Mouse (Mus musculus): Measurements from ENCODE around the gene Pdcd6ip. TPM values are rescaled to one million over a fixed set of nuclear protein-coding genes. Genes with fewer than 3 reads are reported as not detected.
"Not testable (repeated sequence)": the region's sequence is repeated elsewhere in the genome, so short reads cannot be mapped to it uniquely, and the experiment has no call there.

Gene Pdcd6ip
- polyA plus RNA-seq, 1 experiment from 2014 or later = 41.3 TPM

GRCm38 (mm10) chr9:113738021-113738420 is 30.0 kb upstream of the Pdcd6ip start:
- ATAC-seq (ENCODE audit: low FRiP score, low TSS enrichment) = no peak
- Histone ChIP-seq H3K9me3 (ENCODE audit: control insufficient read depth, low read length) (no peaks in the 10 kb centered on the region), H3K27me3 (ENCODE audit: control insufficient read depth, insufficient read depth, low read length) (no peaks in the 10 kb centered on the region), H3K36me3 (ENCODE audit: control insufficient read depth, insufficient read depth, low read length) (no peaks in the 10 kb centered on the region), H3K4me1 (ENCODE audit: control insufficient read depth, insufficient read depth, low read length) (0 out of 2 replicates have a peak, but pooled peaks cover 4% of the 10 kb centered on the region), H3K9ac (replicated peaks; ENCODE audit: low read length) (no peak overlapping the region), H3K4me3 (replicated peaks; ENCODE audit: low read depth, low read length) (no peak overlapping the region), H3K4me2 (ENCODE audit: low read length) (no peak overlapping the region), H3K27ac (replicated peaks; ENCODE audit: low read depth, low read length) (no peak overlapping the region)
- 79% methylated on average over 9 of the region's 9 CpGs for WGBS
- DNase-seq = no peak

DNA sequence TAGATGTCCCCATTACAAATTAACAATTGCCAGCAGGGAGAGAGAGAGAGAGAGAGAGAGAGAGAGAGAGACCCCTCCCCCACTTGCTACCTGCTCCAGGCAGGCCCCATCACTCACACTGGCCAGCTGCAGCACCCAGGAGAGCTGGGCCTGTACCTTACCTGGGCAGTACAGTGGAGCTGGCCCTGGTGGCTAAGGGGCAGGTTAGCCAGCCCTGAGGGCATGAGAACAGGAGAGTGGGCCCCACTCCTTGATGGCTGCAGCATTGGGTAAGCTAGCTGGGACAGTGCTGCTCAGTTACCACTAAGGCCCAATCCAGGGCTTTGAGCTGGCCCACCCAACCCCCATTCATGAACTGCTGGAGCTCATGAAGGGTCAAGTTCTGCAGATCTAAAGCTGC is 27.9 kb upstream of the Pdcd6ip start:
- DNase-seq (no peak), ATAC-seq (ENCODE audit: low FRiP score, low TSS enrichment) (no peak)
- Histone ChIP-seq H3K36me3 (ENCODE audit: control insufficient read depth, insufficient read depth, low read length) (no peaks in the 10 kb centered on the region), H3K27ac (replicated peaks; ENCODE audit: low read depth, low read length) (no peak overlapping the region), H3K9ac (replicated peaks; ENCODE audit: low read length) (no peak overlapping the region), H3K4me3 (replicated peaks; ENCODE audit: low read depth, low read length) (no peak overlapping the region), H3K4me2 (ENCODE audit: low read length) (no peak overlapping the region), H3K4me1 (ENCODE audit: control insufficient read depth, insufficient read depth, low read length) (0 out of 2 replicates have a peak, but pooled peaks cover 4% of the 10 kb centered on the region), H3K27me3 (ENCODE audit: control insufficient read depth, insufficient read depth, low read length) (no peaks in the 10 kb centered on the region), H3K9me3 (ENCODE audit: control insufficient read depth, low read length) (no peaks in the 10 kb centered on the region)

- Histone ChIP-seq H3K27ac (replicated peaks; ENCODE audit: low read depth, low read length) (no peak overlapping the region), H3K4me1 (ENCODE audit: control insufficient read depth, insufficient read depth, low read length) (no peaks in the 10 kb centered on the region), H3K4me3 (replicated peaks; ENCODE audit: low read depth, low read length) (no peak overlapping the region), H3K4me2 (ENCODE audit: low read length) (no peak overlapping the region), H3K9me3 (ENCODE audit: control insufficient read depth, low read length) (no peaks in the 10 kb centered on the region), H3K36me3 (ENCODE audit: control insufficient read depth, insufficient read depth, low read length) (no peaks in the 10 kb centered on the region), H3K9ac (replicated peaks; ENCODE audit: low read length) (no peak overlapping the region), H3K27me3 (ENCODE audit: control insufficient read depth, insufficient read depth, low read length) (no peaks in the 10 kb centered on the region)
- DNase-seq (no peak), ATAC-seq (ENCODE audit: low FRiP score, low TSS enrichment) (no peak)
- WGBS = 90% methylated on average over 3 of the region's 3 CpGs
Measured at GRCm38 (mm10) chr9:113731540-113731939, 23.5 kb upstream of the Pdcd6ip start.

- 92% methylated on average over 18 of the region's 18 CpGs for WGBS
- H3K9ac ChIP-seq (replicated peaks; ENCODE audit: low read length) = no peak overlapping the region
- no peaks in the 10 kb centered on the region for H3K9me3 ChIP-seq (ENCODE audit: control insufficient read depth, low read length)
- no peak for ATAC-seq (ENCODE audit: low FRiP score, low TSS enrichment)
- H3K27ac ChIP-seq (replicated peaks; ENCODE audit: low read depth, low read length) = no peak overlapping the region
- no peaks in the 10 kb centered on the region for H3K36me3 ChIP-seq (ENCODE audit: control insufficient read depth, insufficient read depth, low read length)
- DNase-seq = no peak
- H3K4me2 ChIP-seq (ENCODE audit: low read length) = no peak overlapping the region
- H3K4me3 ChIP-seq (replicated peaks; ENCODE audit: low read depth, low read length) = no peak overlapping the region
- H3K4me1 ChIP-seq (ENCODE audit: control insufficient read depth, insufficient read depth, low read length) = no peaks in the 10 kb centered on the region
- H3K27me3 ChIP-seq (ENCODE audit: control insufficient read depth, insufficient read depth, low read length) = no peaks in the 10 kb centered on the region
Measured at GRCm38 (mm10) chr9:113726991-113727680, 19.1 kb upstream of the Pdcd6ip start.

DNA sequence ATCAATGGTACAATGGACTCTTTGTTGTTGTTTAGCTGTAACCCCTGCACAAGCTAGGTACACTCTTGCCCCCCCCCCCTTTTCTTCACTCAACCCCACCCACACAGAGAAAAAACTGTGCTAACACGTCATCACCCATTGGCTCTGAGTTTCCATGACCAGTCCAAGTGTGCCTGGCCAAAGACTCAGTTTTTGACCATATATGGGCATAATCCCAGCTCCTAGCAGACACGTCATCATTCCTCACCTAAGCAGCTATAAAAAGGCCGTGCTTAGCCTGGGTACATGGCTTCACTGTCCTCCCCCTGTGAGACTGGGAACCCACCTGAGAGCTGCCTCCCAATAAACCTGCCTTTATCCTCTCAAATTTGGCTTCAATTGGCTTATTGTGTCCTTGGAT is 18.1 kb upstream of the Pdcd6ip start:
- Histone ChIP-seq H3K4me3 (replicated peaks; ENCODE audit: low read depth, low read length) (no peak overlapping the region), H3K9me3 (ENCODE audit: control insufficient read depth, low read length) (no peaks in the 10 kb centered on the region), H3K9ac (replicated peaks; ENCODE audit: low read length) (no peak overlapping the region), H3K27ac (replicated peaks; ENCODE audit: low read depth, low read length) (no peak overlapping the region), H3K36me3 (ENCODE audit: control insufficient read depth, insufficient read depth, low read length) (no peaks in the 10 kb centered on the region), H3K4me2 (ENCODE audit: low read length) (no peak overlapping the region), H3K4me1 (ENCODE audit: control insufficient read depth, insufficient read depth, low read length) (no peaks in the 10 kb centered on the region), H3K27me3 (ENCODE audit: control insufficient read depth, insufficient read depth, low read length) (no peaks in the 10 kb centered on the region)
- ATAC-seq (ENCODE audit: low FRiP score, low TSS enrichment) (no peak), DNase-seq (no peak)
- WGBS = 77% methylated on average over 3 of the region's 3 CpGs

DNA sequence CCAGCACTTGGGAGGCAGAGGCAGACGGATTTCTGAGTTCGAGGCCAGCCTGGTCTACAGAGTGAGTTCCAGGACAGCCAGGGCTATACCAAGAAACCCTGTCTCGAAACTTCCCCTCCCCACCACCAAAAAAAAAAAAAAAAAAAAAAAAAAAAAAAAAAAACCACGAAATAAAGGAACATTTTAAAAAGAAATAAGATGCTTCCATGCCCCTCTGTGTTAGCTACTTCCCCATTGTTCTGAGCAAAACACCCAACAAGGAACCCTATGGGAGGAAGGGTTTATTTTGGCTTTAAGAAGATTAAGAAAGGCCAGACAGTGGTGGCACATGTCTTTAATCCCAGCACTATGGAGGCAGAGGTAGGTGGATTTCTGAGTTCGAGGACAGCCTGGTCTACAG is 17.6 kb upstream of the Pdcd6ip start:
- H3K9me3 ChIP-seq (ENCODE audit: control insufficient read depth, low read length); H3K36me3 ChIP-seq (ENCODE audit: control insufficient read depth, insufficient read depth, low read length); ATAC-seq (ENCODE audit: low FRiP score, low TSS enrichment); DNase-seq; H3K9ac ChIP-seq (replicated peaks; ENCODE audit: low read length); H3K4me1 ChIP-seq (ENCODE audit: control insufficient read depth, insufficient read depth, low read length); H3K27me3 ChIP-seq (ENCODE audit: control insufficient read depth, insufficient read depth, low read length); H3K4me2 ChIP-seq (ENCODE audit: low read length); H3K4me3 ChIP-seq (replicated peaks; ENCODE audit: low read depth, low read length); H3K27ac ChIP-seq (replicated peaks; ENCODE audit: low read depth, low read length): not testable (repeated sequence)
- 87% methylated on average over 5 of the region's 5 CpGs for WGBS

GRCm38 (mm10) chr9:113724646-113725045 is 16.6 kb upstream of the Pdcd6ip start:
- H3K9me3 ChIP-seq (ENCODE audit: control insufficient read depth, low read length) = no peaks in the 10 kb centered on the region
- WGBS = 87% methylated on average over 15 of the region's 15 CpGs
- ATAC-seq (ENCODE audit: low FRiP score, low TSS enrichment) = no peak

DNA sequence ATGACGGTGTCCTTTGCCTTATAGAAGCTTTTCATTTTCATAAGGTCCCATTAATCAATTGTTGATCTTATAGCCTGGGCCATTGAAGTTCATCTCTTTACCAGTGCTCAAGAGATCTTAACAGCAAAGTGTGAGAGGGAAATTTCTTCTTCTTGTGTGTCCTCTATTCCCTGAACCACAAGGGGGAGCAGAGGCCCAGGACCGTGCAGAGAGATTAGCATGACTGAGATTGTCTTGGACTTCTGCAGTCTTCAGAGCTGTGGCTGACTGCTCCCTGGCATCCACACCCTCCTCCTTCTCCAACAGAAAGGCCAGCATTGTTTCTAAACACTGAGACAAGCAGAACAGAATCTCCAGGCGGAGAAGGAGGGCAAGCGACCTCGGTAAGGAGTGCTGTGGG is 11.0 kb upstream of the Pdcd6ip start:
- no peaks in the 10 kb centered on the region for H3K9me3 ChIP-seq (ENCODE audit: control insufficient read depth, low read length)
- no peaks in the 10 kb centered on the region for H3K4me1 ChIP-seq (ENCODE audit: control insufficient read depth, insufficient read depth, low read length)
- no peak overlapping the region for H3K27ac ChIP-seq (replicated peaks; ENCODE audit: low read depth, low read length)
- no peak overlapping the region for H3K4me3 ChIP-seq (replicated peaks; ENCODE audit: low read depth, low read length)
- no peaks in the 10 kb centered on the region for H3K27me3 ChIP-seq (ENCODE audit: control insufficient read depth, insufficient read depth, low read length)
- DNase-seq = peak; percentile 64
- H3K36me3 ChIP-seq (ENCODE audit: control insufficient read depth, insufficient read depth, low read length) = no peaks in the 10 kb centered on the region
- no peak for ATAC-seq (ENCODE audit: low FRiP score, low TSS enrichment)
- 40% methylated on average over 5 of the region's 5 CpGs for WGBS
- no peak overlapping the region for H3K9ac ChIP-seq (replicated peaks; ENCODE audit: low read length)
- H3K4me2 ChIP-seq (ENCODE audit: low read length) = no peak overlapping the region

More at GRCm38 (mm10) chr9:113724646-113725045, 16.6 kb upstream of the Pdcd6ip start:
- H3K4me3 ChIP-seq (replicated peaks; ENCODE audit: low read depth, low read length) = no peak overlapping the region
- no peaks in the 10 kb centered on the region for H3K36me3 ChIP-seq (ENCODE audit: control insufficient read depth, insufficient read depth, low read length)
- H3K9ac ChIP-seq (replicated peaks; ENCODE audit: low read length) = no peak overlapping the region
- H3K27ac ChIP-seq (replicated peaks; ENCODE audit: low read depth, low read length) = no peak overlapping the region
- no peak overlapping the region for H3K4me2 ChIP-seq (ENCODE audit: low read length)
- no peaks in the 10 kb centered on the region for H3K4me1 ChIP-seq (ENCODE audit: control insufficient read depth, insufficient read depth, low read length)
- DNase-seq = no peak
- no peaks in the 10 kb centered on the region for H3K27me3 ChIP-seq (ENCODE audit: control insufficient read depth, insufficient read depth, low read length)

GRCm38 (mm10) chr9:113710871-113711270 is 2.8 kb upstream of the Pdcd6ip start:
- WGBS = 76% methylated on average over 12 of the region's 12 CpGs
- Histone ChIP-seq H3K4me1 (ENCODE audit: control insufficient read depth, insufficient read depth, low read length) (peaks cover 15% of the 10 kb centered on the region), H3K9me3 (ENCODE audit: control insufficient read depth, low read length) (no peaks in the 10 kb centered on the region), H3K27ac (replicated peaks; ENCODE audit: low read depth, low read length) (no peak overlapping the region), H3K36me3 (ENCODE audit: control insufficient read depth, insufficient read depth, low read length) (no peaks in the 10 kb centered on the region), H3K27me3 (ENCODE audit: control insufficient read depth, insufficient read depth, low read length) (no peaks in the 10 kb centered on the region), H3K4me2 (ENCODE audit: low read length) (no peak overlapping the region), H3K9ac (replicated peaks; ENCODE audit: low read length) (no peak overlapping the region), H3K4me3 (replicated peaks; ENCODE audit: low read depth, low read length) (no peak overlapping the region)
- DNase-seq = no peak
- ATAC-seq (ENCODE audit: low FRiP score, low TSS enrichment) = no peak
